Comparison of ENCODE assay signal across 8 mouse cellular contexts in genomic region chr7:30563906-30564280, GRCm38 (mm10). TPM values are rescaled to one million over a fixed set of nuclear protein-coding genes. Genes with fewer than 3 reads are reported as not detected.
A peak's percentile ranks its signal among the peaks of the same experiment; 100 is the strongest.
DNase-seq lines count a peak whose midpoint lies in the region; ATAC-seq and TF ChIP-seq lines count a peak whose summit lies in the region.

No protein-coding gene starts in this region.

- TF ChIP-seq POLR2A in cerebellum, adult 2 months (IDR thresholded peaks at IDR 0.05; ENCODE audit: borderline replicate concordance, insufficient read depth, low read length) = no peak

- WGBS in cerebellum, adult 2 months = 23% methylated on average over 6 of the region's 6 CpGs
- WGBS in forebrain, embryonic 12.5 days = 36% methylated on average over 6 of the region's 6 CpGs
- WGBS in liver, embryonic 16.5 days (ENCODE audit: insufficient replicate concordance) = 25% methylated on average over 6 of the region's 6 CpGs

- peak overlapping the region; percentile 88 for H3K4me3 ChIP-seq in cerebellum, adult 2 months (replicated peaks; ENCODE audit: insufficient read depth, low read depth, low read length)
- H3K4me3 ChIP-seq in forebrain, embryonic 12.5 days (replicated peaks) = peak overlapping the region; percentile 77
- H3K4me3 ChIP-seq in liver, embryonic 16.5 days (ENCODE audit: low read depth, low read length) = peak overlapping the region; percentile 95

- intact Hi-C loops in left cerebral cortex, postnatal 4 days (cut with DNase I) = no loop called here

- H3K27me3 ChIP-seq in cerebellum, adult 2 months (ENCODE audit: control insufficient read depth, insufficient read depth, low read length) = no peaks in the 10 kb centered on the region
- no peaks in the 10 kb centered on the region for H3K27me3 ChIP-seq in forebrain, embryonic 12.5 days
- no peaks in the 10 kb centered on the region for H3K27me3 ChIP-seq in liver, embryonic 16.5 days (ENCODE audit: control insufficient read depth, insufficient read depth, low read depth, low read length)

- peak overlapping the region; percentile 87 for H3K4me2 ChIP-seq in forebrain, embryonic 12.5 days
- peak overlapping the region; percentile 73 for H3K4me2 ChIP-seq in liver, embryonic 16.5 days (ENCODE audit: low read depth, low read length)

- DNase-seq in cerebellum, adult 2 months = no peak
- DNase-seq in cerebellum, postnatal 4 days (ENCODE audit: low spot score in 2 of 2) = no peak
- peak; percentile 89 for DNase-seq in CD4-positive helper T cell, adult 2 months (ENCODE audit: low read depth, low spot score)
- DNase-seq in thymus, postnatal 25 days = peak; percentile 66
- no peak for DNase-seq in left cerebral cortex, postnatal 4 days
- DNase-seq in gastrocnemius, adult 8-10 months (ENCODE audit: low spot score in 2 of 2) = no peak

- peaks cover 6% of the 10 kb centered on the region for H3K4me1 ChIP-seq in cerebellum, adult 2 months (ENCODE audit: control insufficient read depth, insufficient read depth, low read length)
- H3K4me1 ChIP-seq in forebrain, embryonic 12.5 days = peaks cover 22% of the 10 kb centered on the region
- peaks cover 20% of the 10 kb centered on the region for H3K4me1 ChIP-seq in liver, embryonic 16.5 days (ENCODE audit: control insufficient read depth, low read depth, low read length)

- no peak overlapping the region for H3K27ac ChIP-seq in cerebellum, adult 2 months (ENCODE audit: insufficient read depth, low read length)
- peak overlapping the region; percentile 94; the same call in 1 of the 2 replicates for H3K27ac ChIP-seq in forebrain, embryonic 12.5 days
- peak overlapping the region; percentile 98 for H3K27ac ChIP-seq in liver, embryonic 16.5 days (ENCODE audit: low read length)

- no peak for ATAC-seq in forebrain, embryonic 12.5 days (ENCODE audit: low FRiP score)
- ATAC-seq in liver, embryonic 16.5 days (ENCODE audit: low read depth) = no peak

- TF ChIP-seq CTCF in cerebellum, adult 2 months (IDR thresholded peaks at IDR 0.05; ENCODE audit: borderline replicate concordance, insufficient read depth, low read depth, low read length) = no peak

- H3K36me3 ChIP-seq in forebrain, embryonic 12.5 days (replicated peaks) = peaks cover 34% of the 10 kb centered on the region
- peaks cover 10% of the 10 kb centered on the region for H3K36me3 ChIP-seq in liver, embryonic 16.5 days (ENCODE audit: control insufficient read depth, insufficient read depth)

- peak overlapping the region; percentile 80 for H3K9ac ChIP-seq in forebrain, embryonic 12.5 days
- peak overlapping the region; percentile 90 for H3K9ac ChIP-seq in liver, embryonic 16.5 days (ENCODE audit: low read depth, low read length)

- no peaks in the 10 kb centered on the region for H3K9me3 ChIP-seq in forebrain, embryonic 12.5 days
- H3K9me3 ChIP-seq in liver, embryonic 16.5 days (replicated peaks; ENCODE audit: control insufficient read depth, low read length) = no peaks in the 10 kb centered on the region

RNA-seq across cellular contexts. Expression of gene Psenen, which starts 0.5 kb away (rescaled TPM):
- 147 and 155 TPM in 2 replicates for polyA plus RNA-seq in cerebellum, adult 2 months (2012; rRNA removed)
- 142 and 145 TPM in 2 replicates for polyA plus RNA-seq in forebrain, embryonic 12.5 days (2016; fragmentation: Nextera tagmentation; extraction: Ambion mirVana)
- 65.0 and 70.1 TPM in 2 replicates for polyA plus RNA-seq in liver, embryonic 16.5 days (2015; fragmentation: Nextera tagmentation; extraction: Ambion mirVana)
- total RNA-seq in left cerebral cortex, postnatal 4 days (2021) = 10 to 100 TPM; 78.5 to 81.4 TPM
- 100 to 1,000 TPM; 140 to 149 (median 146) TPM for total RNA-seq in gastrocnemius, adult 8-10 months (2022)

RNA-seq across cellular contexts. Expression of gene Gm49396, which starts 0.7 kb away (rescaled TPM):
- polyA plus RNA-seq in cerebellum, adult 2 months (2012; rRNA removed) = 11.9 and 12.3 TPM in 2 replicates
- polyA plus RNA-seq in forebrain, embryonic 12.5 days (2016; fragmentation: Nextera tagmentation; extraction: Ambion mirVana) = 24.0 and 24.9 TPM in 2 replicates
- polyA plus RNA-seq in liver, embryonic 16.5 days (2015; fragmentation: Nextera tagmentation; extraction: Ambion mirVana) = 3.8 and 4.1 TPM in 2 replicates
- 1 to 10 TPM; 5.9 to 6.3 TPM for total RNA-seq in left cerebral cortex, postnatal 4 days (2021)
- 1 to 10 TPM in 3 of 4 experiments, under 1 TPM in 1; 0.56 to 1.9 (median 1.5) TPM for total RNA-seq in gastrocnemius, adult 8-10 months (2022)

RNA-seq across cellular contexts. Expression of gene U2af1l4, which starts 0.8 kb away (rescaled TPM):
- 109 and 117 TPM in 2 replicates for polyA plus RNA-seq in cerebellum, adult 2 months (2012; rRNA removed)
- 88.1 and 95.7 TPM in 2 replicates for polyA plus RNA-seq in forebrain, embryonic 12.5 days (2016; fragmentation: Nextera tagmentation; extraction: Ambion mirVana)
- polyA plus RNA-seq in liver, embryonic 16.5 days (2015; fragmentation: Nextera tagmentation; extraction: Ambion mirVana) = 31.5 and 32.6 TPM in 2 replicates
- 10 to 100 TPM; 50.6 to 56.7 TPM for total RNA-seq in left cerebral cortex, postnatal 4 days (2021)
- total RNA-seq in gastrocnemius, adult 8-10 months (2022) = 10 to 100 TPM; 53.4 to 57.5 (median 56.9) TPM

RNA-seq across cellular contexts. Expression of gene Igflr1, which starts 1.3 kb away (rescaled TPM):
- 8.3 and 10.1 TPM in 2 replicates for polyA plus RNA-seq in cerebellum, adult 2 months (2012; rRNA removed)
- polyA plus RNA-seq in forebrain, embryonic 12.5 days (2016; fragmentation: Nextera tagmentation; extraction: Ambion mirVana) = 3.4 and 5.6 TPM in 2 replicates
- 2.1 and 2.2 TPM in 2 replicates for polyA plus RNA-seq in liver, embryonic 16.5 days (2015; fragmentation: Nextera tagmentation; extraction: Ambion mirVana)
- total RNA-seq in left cerebral cortex, postnatal 4 days (2021) = 1 to 10 TPM; 3.1 to 3.6 TPM
- total RNA-seq in gastrocnemius, adult 8-10 months (2022) = under 1 TPM; 0.31 to 0.85 (median 0.65) TPM

RNA-seq across cellular contexts. Expression of gene Lin37, which starts 4.3 kb away (rescaled TPM):
- polyA plus RNA-seq in cerebellum, adult 2 months (2012; rRNA removed) = 60.2 and 62.5 TPM in 2 replicates
- polyA plus RNA-seq in forebrain, embryonic 12.5 days (2016; fragmentation: Nextera tagmentation; extraction: Ambion mirVana) = 51.7 and 63.1 TPM in 2 replicates
- 22.7 and 23.7 TPM in 2 replicates for polyA plus RNA-seq in liver, embryonic 16.5 days (2015; fragmentation: Nextera tagmentation; extraction: Ambion mirVana)
- 10 to 100 TPM; 29.6 to 34.6 TPM for total RNA-seq in left cerebral cortex, postnatal 4 days (2021)
- total RNA-seq in gastrocnemius, adult 8-10 months (2022) = 10 to 100 TPM in 3 of 4 experiments, 1 to 10 TPM in 1; 8.1 to 12.4 (median 11.0) TPM

Comparison
In these comparisons a context has a peak if more than half of its experiments do, and no peak if none do; other contexts are left out.
1. DNase-seq: peak in CD4-positive helper T cell, adult 2 months (single experiment) and thymus, postnatal 25 days (single experiment); none in cerebellum, adult 2 months (0 of 2), cerebellum, postnatal 4 days (0 of 2), left cerebral cortex, postnatal 4 days (single experiment) and gastrocnemius, adult 8-10 months (0 of 2).
2. Peak in every context shown above with its lines, with median percentiles within 50 percentile points of each other: H3K4me3 ChIP-seq.